Mouse (Mus musculus): Measurements from ENCODE around the gene Pfkfb4. TPM values are rescaled to one million over a fixed set of nuclear protein-coding genes. Genes with fewer than 3 reads are reported as not detected.
A peak's percentile ranks its signal among the peaks of the same experiment; 100 is the strongest.

The Pfkfb4 gene
- polyA plus RNA-seq, 1 experiment from 2014 or later = 10.5 TPM

GRCm38 (mm10) chr9:109049316-109049715, 57.7 kb downstream of the Pfkfb4 start:
- no peak for DNase-seq (ENCODE audit: extremely low spot score, low spot score)
- no peaks in the 10 kb centered on the region for H3K27me3 ChIP-seq (ENCODE audit: poor library complexity, severe bottlenecking)
- H3K4me1 ChIP-seq = peaks cover 12% of the 10 kb centered on the region
- peaks cover 3% of the 10 kb centered on the region; the same call in 1 of the 2 replicates for H3K36me3 ChIP-seq (replicated peaks)
- no peak overlapping the region for H3K4me3 ChIP-seq
- H3K27ac ChIP-seq = no peak overlapping the region
- H3K9me3 ChIP-seq = no peaks in the 10 kb centered on the region
- WGBS = 87% methylated on average over 7 of the region's 7 CpGs

GRCm38 (mm10) chr9:109049996-109050673, 58.6 kb downstream of the Pfkfb4 start:
- 87% methylated on average over 9 of the region's 9 CpGs for WGBS
- no peaks in the 10 kb centered on the region for H3K27me3 ChIP-seq (ENCODE audit: poor library complexity, severe bottlenecking)
- H3K27ac ChIP-seq = no peak overlapping the region
- H3K36me3 ChIP-seq (replicated peaks) = peaks cover 3% of the 10 kb centered on the region; the same call in 1 of the 2 replicates
- DNase-seq (ENCODE audit: extremely low spot score, low spot score) = no peak
- H3K4me3 ChIP-seq = no peak overlapping the region
- peaks cover 20% of the 10 kb centered on the region for H3K4me1 ChIP-seq
- H3K9me3 ChIP-seq = no peaks in the 10 kb centered on the region

- WGBS = 86% methylated on average over 3 of the region's 3 CpGs
- no peaks in the 10 kb centered on the region for H3K9me3 ChIP-seq
- H3K4me3 ChIP-seq = no peak overlapping the region
- no peak overlapping the region for H3K27ac ChIP-seq
- H3K36me3 ChIP-seq (replicated peaks) = peaks cover 3% of the 10 kb centered on the region; the same call in 1 of the 2 replicates
- DNase-seq (ENCODE audit: extremely low spot score, low spot score) = no peak
- H3K4me1 ChIP-seq = peaks cover 25% of the 10 kb centered on the region
- H3K27me3 ChIP-seq (ENCODE audit: poor library complexity, severe bottlenecking) = no peaks in the 10 kb centered on the region
Observed at GRCm38 (mm10) chr9:109050674-109050997, 59.1 kb downstream of the Pfkfb4 start.

GRCm38 (mm10) chr9:109051011-109051501, 59.5 kb downstream of the Pfkfb4 start:
- Histone ChIP-seq H3K27me3 (ENCODE audit: poor library complexity, severe bottlenecking) (no peaks in the 10 kb centered on the region), H3K4me3 (no peak overlapping the region)
- 86% methylated on average over 13 of the region's 13 CpGs for WGBS

GRCm38 (mm10) chr9:109051651-109052489, 60.3 kb downstream of the Pfkfb4 start:
- no peak for DNase-seq (ENCODE audit: extremely low spot score, low spot score)
- no peak overlapping the region for H3K27ac ChIP-seq
- H3K36me3 ChIP-seq (replicated peaks) = peaks cover 10% of the 10 kb centered on the region
- no peaks in the 10 kb centered on the region for H3K27me3 ChIP-seq (ENCODE audit: poor library complexity, severe bottlenecking)
- WGBS = 91% methylated on average over 10 of the region's 10 CpGs
- no peak overlapping the region for H3K4me3 ChIP-seq
- peaks cover 25% of the 10 kb centered on the region for H3K4me1 ChIP-seq
- H3K9me3 ChIP-seq = no peaks in the 10 kb centered on the region

More at GRCm38 (mm10) chr9:109051011-109051501, 59.5 kb downstream of the Pfkfb4 start:
- H3K27ac ChIP-seq = no peak overlapping the region
- DNase-seq (ENCODE audit: extremely low spot score, low spot score) = no peak
- H3K9me3 ChIP-seq = no peaks in the 10 kb centered on the region
- H3K4me1 ChIP-seq = peaks cover 25% of the 10 kb centered on the region
- H3K36me3 ChIP-seq (replicated peaks) = peaks cover 3% of the 10 kb centered on the region; the same call in 1 of the 2 replicates

GRCm38 (mm10) chr9:109052490-109053260, 61.1 kb downstream of the Pfkfb4 start:
- Histone ChIP-seq H3K4me3 (no peak overlapping the region), H3K4me1 (peaks cover 25% of the 10 kb centered on the region), H3K27me3 (ENCODE audit: poor library complexity, severe bottlenecking) (no peaks in the 10 kb centered on the region), H3K36me3 (replicated peaks) (peaks cover 18% of the 10 kb centered on the region), H3K9me3 (no peaks in the 10 kb centered on the region), H3K27ac (no peak overlapping the region)
- WGBS = 88% methylated on average over 9 of the region's 9 CpGs
- no peak for DNase-seq (ENCODE audit: extremely low spot score, low spot score)

GRCm38 (mm10) chr9:109053366-109053765, 61.8 kb downstream of the Pfkfb4 start:
- DNase-seq (ENCODE audit: extremely low spot score, low spot score) = no peak
- Histone ChIP-seq H3K4me1 (peaks cover 25% of the 10 kb centered on the region), H3K36me3 (replicated peaks) (peaks cover 25% of the 10 kb centered on the region), H3K27me3 (ENCODE audit: poor library complexity, severe bottlenecking) (no peaks in the 10 kb centered on the region), H3K4me3 (no peak overlapping the region), H3K9me3 (no peaks in the 10 kb centered on the region), H3K27ac (no peak overlapping the region)
- WGBS = 80% methylated on average over 3 of the region's 3 CpGs

GRCm38 (mm10) chr9:109053851-109054250, 62.3 kb downstream of the Pfkfb4 start:
- H3K36me3 ChIP-seq (replicated peaks) = peaks cover 30% of the 10 kb centered on the region
- H3K9me3 ChIP-seq = no peaks in the 10 kb centered on the region
- no peaks in the 10 kb centered on the region for H3K27me3 ChIP-seq (ENCODE audit: poor library complexity, severe bottlenecking)
- H3K27ac ChIP-seq = 0 out of 2 replicates have a peak overlapping the region, but pooled peaks have one; percentile 8
- no peak overlapping the region for H3K4me3 ChIP-seq
- DNase-seq (ENCODE audit: extremely low spot score, low spot score) = no peak
- WGBS = 86% methylated on average over 6 of the region's 6 CpGs
- peaks cover 30% of the 10 kb centered on the region for H3K4me1 ChIP-seq

GRCm38 (mm10) chr9:109054712-109055111, 63.1 kb downstream of the Pfkfb4 start:
- H3K9me3 ChIP-seq = no peaks in the 10 kb centered on the region
- WGBS = 21% methylated on average over 7 of the region's 7 CpGs
- H3K36me3 ChIP-seq (replicated peaks) = peaks cover 38% of the 10 kb centered on the region
- H3K4me3 ChIP-seq = peak overlapping the region; percentile 32
- peak overlapping the region; percentile 71 for H3K27ac ChIP-seq
- H3K27me3 ChIP-seq (ENCODE audit: poor library complexity, severe bottlenecking) = no peaks in the 10 kb centered on the region
- DNase-seq (ENCODE audit: extremely low spot score, low spot score) = no peak
- H3K4me1 ChIP-seq = peaks cover 38% of the 10 kb centered on the region

GRCm38 (mm10) chr9:109055271-109056030, 63.9 kb downstream of the Pfkfb4 start:
- H3K36me3 ChIP-seq (replicated peaks) = peaks cover 45% of the 10 kb centered on the region
- H3K9me3 ChIP-seq = no peaks in the 10 kb centered on the region
- peak overlapping the region; percentile 32 for H3K4me3 ChIP-seq
- H3K4me1 ChIP-seq = peaks cover 42% of the 10 kb centered on the region
- no peak for DNase-seq (ENCODE audit: extremely low spot score, low spot score)
- H3K27me3 ChIP-seq (ENCODE audit: poor library complexity, severe bottlenecking) = no peaks in the 10 kb centered on the region
- peak overlapping the region; percentile 71 for H3K27ac ChIP-seq
- WGBS = 95% methylated on average over 12 of the region's 12 CpGs

- H3K27me3 ChIP-seq (ENCODE audit: poor library complexity, severe bottlenecking) = no peaks in the 10 kb centered on the region
- no peak for DNase-seq (ENCODE audit: extremely low spot score, low spot score)
- H3K9me3 ChIP-seq = no peaks in the 10 kb centered on the region
- H3K4me3 ChIP-seq = no peak overlapping the region
- H3K4me1 ChIP-seq = peaks cover 42% of the 10 kb centered on the region
- 93% methylated on average over 17 of the region's 17 CpGs for WGBS
- peaks cover 52% of the 10 kb centered on the region for H3K36me3 ChIP-seq (replicated peaks)
- no peak overlapping the region for H3K27ac ChIP-seq
Observed at GRCm38 (mm10) chr9:109056081-109056690, 64.6 kb downstream of the Pfkfb4 start.
